Mouse (Mus musculus) right cerebral cortex, postnatal 10 days (tissue): ENCODE data around the gene Chrna9.

Experiments used
- DNase-seq, 2 experiments: peaks; one replicate each; pipeline ENCODE4 v3.0.0; 2021; ENCODE audit warnings: low spot score in 2 of 2

Gene Chrna9

GRCm38 (mm10) chr5:65919326-65919725 is 15.4 kb upstream of the Chrna9 start:
- peak in 1 of 2 experiments; percentile 30 for DNase-seq

DNA sequence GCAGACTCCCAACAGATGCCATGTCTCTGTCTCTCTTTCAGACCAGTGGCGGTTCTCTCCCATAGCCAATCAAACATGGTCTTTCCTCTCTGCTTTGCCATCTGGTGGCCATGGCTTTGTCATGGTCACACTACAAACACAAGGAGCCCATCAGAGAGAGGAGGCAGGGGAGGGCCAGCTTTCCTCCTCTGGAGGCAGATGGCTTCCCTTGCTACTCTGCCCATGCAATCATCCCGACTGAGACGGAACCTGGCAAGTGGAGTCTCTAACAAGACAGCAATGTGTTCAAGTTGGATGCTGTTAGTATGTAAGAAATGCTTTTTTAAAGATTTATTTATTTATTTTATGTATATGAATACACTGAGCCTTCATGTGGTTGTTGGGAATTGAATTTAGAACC is 14.8 kb upstream of the Chrna9 start:
- no peak for DNase-seq

- DNase-seq: peak in 1 of 2 experiments; percentile 39
Observed at GRCm38 (mm10) chr5:65920701-65921426, 13.9 kb upstream of the Chrna9 start.

- DNase-seq: no peak
Observed at GRCm38 (mm10) chr5:65921477-65922138, 13.1 kb upstream of the Chrna9 start.

- DNase-seq: no peak
Observed at GRCm38 (mm10) chr5:65926666-65927065, 8.1 kb upstream of the Chrna9 start.

- no peak for DNase-seq
Observed at GRCm38 (mm10) chr5:65929162-65929561, 5.6 kb upstream of the Chrna9 start.

DNA sequence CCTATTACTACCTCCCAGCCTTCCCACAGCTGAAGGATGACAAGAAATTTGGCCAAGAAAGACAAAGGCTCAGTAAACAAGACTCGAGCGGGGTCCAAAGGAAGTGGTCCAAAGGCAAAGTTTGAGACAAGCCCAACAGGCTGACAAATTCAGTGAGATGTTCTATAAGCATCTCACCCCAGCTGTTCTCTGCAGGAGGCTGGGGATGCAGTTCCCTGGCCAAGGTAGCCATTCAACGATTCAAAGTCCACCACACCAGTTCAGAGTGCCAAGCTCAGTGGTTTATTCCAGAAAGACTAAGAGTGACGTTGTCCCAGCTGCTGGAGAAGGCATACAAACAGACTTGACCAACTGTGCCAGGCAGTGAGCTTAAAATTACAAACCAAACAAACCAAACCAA is 4.5 kb upstream of the Chrna9 start:
- no peak for DNase-seq

- no peak for DNase-seq
Observed at GRCm38 (mm10) chr5:65933258-65933657, 1.5 kb upstream of the Chrna9 start.

DNA sequence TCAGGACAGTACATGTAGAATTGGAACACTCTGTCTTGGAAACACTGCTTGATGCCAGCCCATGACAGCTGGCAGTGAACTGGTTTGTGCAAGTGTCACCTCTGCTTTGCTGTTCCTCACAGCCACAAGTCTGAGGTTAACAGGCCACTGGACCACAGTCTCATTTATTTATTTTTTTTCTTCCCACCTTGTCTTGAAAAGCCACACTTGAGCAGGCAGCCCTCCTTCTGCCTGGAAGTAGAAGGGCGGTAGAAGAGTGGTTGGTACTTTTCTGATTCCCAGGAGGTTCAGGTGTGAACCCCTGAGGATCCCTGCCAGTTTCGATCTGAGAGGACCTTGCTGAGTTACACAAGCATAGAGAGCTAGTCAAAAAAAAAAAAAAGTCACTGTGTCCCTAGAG is 957 bp upstream of the Chrna9 start:
- DNase-seq: no peak

DNA sequence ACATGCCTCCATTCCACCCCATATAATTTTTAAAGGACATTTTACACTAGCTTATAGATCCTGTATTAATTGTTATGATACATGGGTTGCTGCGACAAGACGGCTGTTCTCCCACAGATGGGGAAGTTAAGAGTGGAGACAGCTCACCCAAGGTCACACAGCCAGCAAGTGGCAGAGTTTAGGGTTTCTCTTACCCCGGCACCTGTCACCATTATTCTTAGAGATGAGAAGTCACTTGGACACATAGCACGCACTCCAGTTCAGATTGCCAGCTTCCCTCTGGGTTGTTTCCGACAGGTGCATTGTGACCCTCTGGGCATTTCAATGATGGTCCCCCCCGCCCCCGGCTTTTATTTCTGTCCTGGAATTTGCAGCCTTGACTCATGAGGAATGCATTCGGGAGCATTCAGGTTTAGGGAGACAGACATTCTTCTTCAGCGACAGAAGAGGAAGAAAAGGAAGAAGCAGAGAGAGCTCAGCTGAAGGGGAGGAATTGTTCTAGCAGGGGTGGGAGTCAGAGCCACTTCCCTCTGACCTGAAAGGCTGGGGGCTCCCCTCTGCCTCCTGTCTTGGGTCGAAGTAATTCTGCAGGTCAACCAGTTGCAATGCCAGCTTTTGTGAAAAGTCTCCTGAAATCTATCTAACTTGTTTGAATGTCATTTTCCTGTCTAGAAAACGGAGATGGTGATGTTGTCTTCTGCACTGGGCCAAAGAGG is 2.4 kb downstream of the Chrna9 start:
- peak in 1 of 2 experiments; percentile 6 for DNase-seq

DNA sequence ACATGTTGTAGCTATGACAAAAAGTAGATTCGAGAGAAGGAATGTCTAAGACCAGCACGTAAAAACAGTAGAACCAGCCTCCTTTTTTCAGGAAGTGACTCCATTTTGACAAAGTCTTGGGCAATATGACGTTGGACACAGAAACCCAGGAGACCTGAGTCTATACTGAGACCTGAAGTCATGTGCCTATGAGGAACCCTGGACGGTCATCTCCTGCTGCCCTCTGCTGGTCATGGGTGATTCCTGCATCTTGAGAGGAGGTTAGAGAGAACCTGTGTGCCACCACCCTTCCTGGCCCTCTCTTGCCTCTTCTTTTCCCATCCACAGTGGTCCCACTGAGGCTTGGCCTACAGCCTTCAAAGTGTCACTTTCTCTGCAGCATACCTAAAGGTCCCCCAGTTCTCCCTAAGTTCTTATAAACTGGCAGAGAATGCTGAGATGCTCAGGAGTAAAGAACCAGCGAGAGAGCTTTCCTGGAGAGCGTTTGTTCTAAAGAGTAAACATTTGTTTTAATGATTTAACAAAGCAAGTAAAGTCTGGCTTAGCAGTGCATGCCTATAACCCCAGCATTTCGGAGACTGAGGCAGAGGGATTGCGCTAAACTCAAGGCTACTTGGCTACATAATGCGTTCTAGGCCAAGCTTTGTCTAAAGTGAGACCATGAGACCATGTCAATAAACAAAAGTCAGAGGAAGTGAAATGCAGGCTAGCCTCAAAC is 3.4 kb downstream of the Chrna9 start:
- DNase-seq: peak; percentile 76 to 86

DNA sequence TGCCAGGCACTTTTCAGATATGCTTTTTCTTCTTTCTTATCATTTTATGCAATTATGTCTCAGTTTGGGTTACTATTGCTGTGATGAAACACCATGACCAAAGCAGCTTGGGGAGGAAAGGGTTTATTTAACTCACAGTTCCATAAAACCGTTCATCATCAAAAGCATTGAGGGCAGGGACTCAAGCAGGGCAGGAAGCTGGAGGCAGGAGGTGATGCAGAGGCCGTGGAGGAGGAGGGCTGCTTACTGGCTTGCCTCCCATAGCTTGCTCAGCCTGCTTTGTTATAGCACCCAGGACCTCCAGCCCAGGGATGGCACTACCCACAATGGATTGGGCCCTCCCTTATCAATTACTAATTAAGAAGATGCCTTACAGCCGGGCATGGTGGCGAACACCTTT is 6.4 kb downstream of the Chrna9 start:
- DNase-seq: no peak

DNA sequence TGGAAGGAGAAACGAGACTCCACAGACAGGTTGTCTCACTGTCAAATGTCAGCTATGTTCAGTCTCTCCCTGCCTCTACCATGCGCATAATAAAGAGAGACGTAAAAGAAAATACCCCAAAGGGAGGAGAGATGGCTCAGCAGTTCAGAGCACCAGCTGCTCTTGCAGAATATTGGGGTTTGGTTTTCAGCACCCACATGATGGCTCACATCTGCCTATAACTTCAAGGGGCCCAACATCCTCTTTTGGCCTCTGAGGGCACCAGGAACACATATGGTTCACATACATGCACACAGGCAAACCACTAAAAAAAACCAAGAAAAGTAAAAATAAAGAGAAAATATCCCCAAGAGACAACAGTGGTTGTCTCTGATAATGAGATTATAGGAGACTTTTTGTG is 15.1 kb downstream of the Chrna9 start:
- no peak for DNase-seq

DNA sequence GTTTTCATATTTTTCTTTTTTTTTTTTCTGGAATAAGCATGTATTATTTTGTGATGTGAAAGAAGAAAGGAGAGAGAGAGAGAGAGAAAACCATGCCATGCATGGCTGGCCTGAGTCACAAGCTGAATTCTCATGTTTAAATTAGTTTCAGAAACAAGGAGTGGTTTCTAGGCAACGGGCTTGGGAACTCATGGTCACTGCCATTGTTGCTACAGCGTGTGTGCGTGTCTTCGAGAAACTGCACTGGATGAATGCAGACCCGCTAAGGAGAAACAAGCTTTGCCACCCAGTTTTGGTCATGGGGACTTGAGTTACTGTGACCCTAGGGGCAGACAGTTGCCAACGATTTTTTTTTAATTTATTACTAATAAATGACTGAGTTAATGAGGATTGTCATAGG is 15.5 kb downstream of the Chrna9 start:
- DNase-seq: peak; percentile 67 to 81

DNA sequence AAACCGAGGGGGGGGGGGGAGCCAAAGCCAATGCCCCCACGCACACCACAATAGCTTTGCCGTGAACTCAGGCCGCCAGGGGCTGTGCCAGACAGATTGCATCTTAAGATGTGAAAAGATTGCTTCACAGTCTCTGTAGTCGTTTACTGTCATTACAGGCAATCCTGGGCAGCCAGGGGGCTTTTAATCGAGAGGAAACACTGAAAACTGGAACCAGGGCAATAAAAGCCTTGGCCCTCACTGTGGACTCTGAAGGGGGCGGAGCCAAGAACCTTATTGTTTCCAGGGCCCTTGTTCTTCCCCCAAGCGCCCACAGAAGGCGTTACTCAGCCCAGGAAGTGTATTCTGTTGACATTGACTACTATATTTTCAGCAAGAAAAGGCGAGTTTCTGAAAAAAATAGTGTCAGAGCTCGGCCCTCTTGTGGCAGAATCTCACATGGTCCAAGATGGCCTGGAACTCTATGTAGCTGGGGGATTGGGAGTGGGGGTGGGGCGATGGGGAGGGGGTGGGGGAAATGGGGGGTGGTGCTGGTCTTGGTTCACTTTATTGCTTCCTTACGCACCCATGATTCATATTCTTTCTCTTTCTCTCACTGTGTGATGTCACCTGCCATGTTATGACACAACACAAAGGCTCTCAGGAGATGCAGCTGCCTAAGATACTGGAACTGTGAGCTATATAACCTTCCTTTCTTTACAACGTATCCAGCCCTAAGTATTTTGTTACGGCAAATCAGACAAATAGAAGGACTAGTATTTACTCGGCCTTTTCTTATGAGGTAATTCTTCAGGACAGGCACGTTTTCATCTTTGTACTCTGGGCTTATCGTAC is 16.2 kb downstream of the Chrna9 start:
- DNase-seq: peak; percentile 34 to 40

DNA sequence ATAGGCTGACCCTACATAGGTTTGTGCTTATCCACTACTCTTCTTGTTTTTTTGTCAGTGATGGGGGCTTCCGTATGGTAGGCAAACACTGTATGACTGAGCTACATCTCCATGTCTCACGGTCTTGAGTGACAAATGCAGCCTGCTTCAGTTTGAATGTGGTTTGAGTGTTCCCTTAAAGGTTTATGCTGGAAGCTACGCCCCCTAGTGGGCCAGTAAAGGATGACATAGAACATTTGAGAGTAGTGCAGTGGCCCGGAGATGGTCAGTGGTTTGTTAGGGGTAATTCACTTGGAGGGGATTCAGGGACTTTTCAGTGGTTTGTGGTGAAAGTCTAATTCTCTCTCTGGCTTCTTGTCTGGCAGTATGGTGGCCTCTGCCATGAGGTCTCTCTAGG is 16.8 kb downstream of the Chrna9 start:
- DNase-seq: no peak

- DNase-seq: no peak
Observed at GRCm38 (mm10) chr5:65954130-65955080, 19.7 kb downstream of the Chrna9 start.

- DNase-seq: peak; percentile 85 to 86
Observed at GRCm38 (mm10) chr5:65955343-65956143, 20.8 kb downstream of the Chrna9 start.
